10 mouse cellular contexts compared by ENCODE assay signal in genomic region chr12:44430996-44431395, GRCm38 (mm10).
DNase-seq lines count a peak whose midpoint lies in the region; ATAC-seq and TF ChIP-seq lines count a peak whose summit lies in the region.
"Had no signal": no experiment of that assay in that cellular context is flagged by ENCODE, and none has a peak within 500 bp of the region (broad histone marks: within the 10 kb centered on the region; RNA-seq: fewer than 3 reads in every experiment).

No protein-coding gene starts in this region.

- H3K9me3 ChIP-seq in hindbrain, postnatal 0 days (ENCODE audit: low read length): no peaks in the 10 kb centered on the region
- no peaks in the 10 kb centered on the region for H3K9me3 ChIP-seq in midbrain, embryonic 11.5 days (ENCODE audit: control insufficient read depth, low read length)
- H3K9me3 ChIP-seq: embryonic facial prominence, embryonic 15.5 days; megakaryocyte, embryonic 14.5 days had no signal

- no peak overlapping the region for H3K4me3 ChIP-seq in hindbrain, postnatal 0 days (ENCODE audit: low read length)
- H3K4me3 ChIP-seq in midbrain, embryonic 11.5 days (ENCODE audit: low read depth, low read length): no peak overlapping the region
- H3K4me3 ChIP-seq: embryonic facial prominence, embryonic 15.5 days; megakaryocyte, embryonic 14.5 days had no signal

- H3K27ac ChIP-seq in hindbrain, postnatal 0 days: peak overlapping the region; percentile 67
- peak overlapping the region; percentile 1 for H3K27ac ChIP-seq in midbrain, embryonic 11.5 days (ENCODE audit: low read depth, low read length)
- H3K27ac ChIP-seq: embryonic facial prominence, embryonic 15.5 days had no signal

- 0 out of 2 replicates have a peak overlapping the region, but pooled peaks have one; percentile 13 for H3K9ac ChIP-seq in hindbrain, postnatal 0 days (replicated peaks; ENCODE audit: low read length)
- H3K9ac ChIP-seq in midbrain, embryonic 11.5 days (ENCODE audit: low read length): no peak overlapping the region
- H3K9ac ChIP-seq: embryonic facial prominence, embryonic 15.5 days had no signal

- TF ChIP-seq CTCF in hindbrain, postnatal 0 days (IDR thresholded peaks at IDR 0.05; ENCODE audit: low read depth): no peak

- H3K4me2 ChIP-seq in hindbrain, postnatal 0 days (ENCODE audit: low read depth, low read length): peak overlapping the region; percentile 24; the same call in 1 of the 2 replicates
- H3K4me2 ChIP-seq in midbrain, embryonic 11.5 days: no peak overlapping the region
- H3K4me2 ChIP-seq: embryonic facial prominence, embryonic 15.5 days had no signal

- H3K27me3 ChIP-seq in hindbrain, postnatal 0 days (ENCODE audit: insufficient read depth, low read length): no peaks in the 10 kb centered on the region
- H3K27me3 ChIP-seq in midbrain, embryonic 11.5 days (ENCODE audit: control insufficient read depth, insufficient read depth, low read length): no peaks in the 10 kb centered on the region
- H3K27me3 ChIP-seq: embryonic facial prominence, embryonic 15.5 days; megakaryocyte, embryonic 14.5 days had no signal

- H3K36me3 ChIP-seq in hindbrain, postnatal 0 days (ENCODE audit: insufficient read depth, low read length): no peaks in the 10 kb centered on the region
- H3K36me3 ChIP-seq in midbrain, embryonic 11.5 days (ENCODE audit: control insufficient read depth, insufficient read depth, low read length): no peaks in the 10 kb centered on the region
- H3K36me3 ChIP-seq: embryonic facial prominence, embryonic 15.5 days had no signal

- ATAC-seq in hindbrain, postnatal 0 days: peak; percentile 25; the same call in 1 of the 2 replicates
- ATAC-seq in midbrain, embryonic 11.5 days (ENCODE audit: low FRiP score): peak; percentile 14; the same call in 1 of the 2 replicates
- ATAC-seq in erythroid progenitor cell, adult 5-6 weeks (replicated peaks; ENCODE audit: low FRiP score, poor library complexity, severe bottlenecking): no peak
- no peak for ATAC-seq in activated CD4-positive, CD25-positive, alpha-beta regulatory T cell, adult 4 months

- peak; percentile 5 for DNase-seq in adrenal gland, postnatal 10 days
- DNase-seq in adrenal gland, postnatal 4 days (ENCODE audit: low spot score in 2 of 2): no peak
- peak; percentile 52 for DNase-seq in cerebellum, adult 11-12 months
- DNase-seq in hindbrain, postnatal 0 days (ENCODE audit: low spot score): peak; percentile 62
- no peak for DNase-seq in midbrain, embryonic 11.5 days (ENCODE audit: low spot score, missing footprints)
- DNase-seq in spleen, postnatal 10 days (ENCODE audit: low spot score in 2 of 2): no peak

- peaks cover 7% of the 10 kb centered on the region for H3K4me1 ChIP-seq in hindbrain, postnatal 0 days (ENCODE audit: insufficient read depth, low read length)
- peaks cover 18% of the 10 kb centered on the region; the same call in 1 of the 2 replicates for H3K4me1 ChIP-seq in midbrain, embryonic 11.5 days (ENCODE audit: control insufficient read depth, insufficient read depth, low read length)
- H3K4me1 ChIP-seq: embryonic facial prominence, embryonic 15.5 days; megakaryocyte, embryonic 14.5 days had no signal

- 16% methylated on average over 7 of the region's 7 CpGs for WGBS in hindbrain, postnatal 0 days
- WGBS in midbrain, embryonic 11.5 days: 53% methylated on average over 7 of the region's 7 CpGs

Comparison
In these comparisons a context has a peak if more than half of its experiments do, and no peak if none do; other contexts are left out.
1. DNase-seq: peak in adrenal gland, postnatal 10 days (single experiment), cerebellum, adult 11-12 months (single experiment) and hindbrain, postnatal 0 days (single experiment); none in adrenal gland, postnatal 4 days (0 of 2), midbrain, embryonic 11.5 days (single experiment) and spleen, postnatal 10 days (0 of 2).
2. ATAC-seq: peak in hindbrain, postnatal 0 days (single experiment) and midbrain, embryonic 11.5 days (single experiment); none in erythroid progenitor cell, adult 5-6 weeks (single experiment) and activated CD4-positive, CD25-positive, alpha-beta regulatory T cell, adult 4 months (single experiment).